In genomic region chr16:92102931-92103330, GRCm38 (mm10) we compare ENCODE assay signal across 14 mouse cellular contexts. TPM values are rescaled to one million over a fixed set of nuclear protein-coding genes. Genes with fewer than 3 reads are reported as not detected.
"Had no signal": no experiment of that assay in that cellular context is flagged by ENCODE, and none has a peak within 500 bp of the region (broad histone marks: within the 10 kb centered on the region; RNA-seq: fewer than 3 reads in every experiment).

No protein-coding gene starts in this region.

RNA-seq across cellular contexts. Expression of gene Slc5a3, which starts 44.8 kb away (rescaled TPM):
- polyA plus RNA-seq: erythroblast, embryonic 14.5 days had no signal

RNA-seq across cellular contexts. Expression of gene Gm49711, which starts 44.8 kb away (rescaled TPM):
- total RNA-seq: common myeloid progenitor, adult 5-6 weeks; forebrain, postnatal 0 days; gastrocnemius, adult 18-20 months; gastrocnemius, adult 8-10 months; gastrocnemius, postnatal 10 days; gastrocnemius, postnatal 14 days; gastrocnemius, postnatal 25 days; gastrocnemius, postnatal 36 days; granulocyte monocyte progenitor cell, adult 5-6 weeks; heart, adult 18-20 months; heart, adult 2 months; heart, adult 8-10 months had no signal
- polyA plus RNA-seq: embryonic facial prominence, embryonic 10.5 days; heart, adult 2 months had no signal

RNA-seq across cellular contexts. Expression of gene Mrps6, which starts 44.9 kb away (rescaled TPM):
- polyA plus RNA-seq: erythroblast, embryonic 14.5 days had no signal
